Mouse (Mus musculus) CH12.LX (cell line): ENCODE results near the gene Dtl. TPM values are rescaled to one million over a fixed set of nuclear protein-coding genes. Genes with fewer than 3 reads are reported as not detected.

ENCODE experiments used
- DNase-seq: peaks from one replicate; pipeline ENCODE4 v3.0.0-alpha.2; 2013; ENCODE audit errors: extremely low read depth
- H3K27ac ChIP-seq: 2 replicates; pipeline ENCODE4 v1.5.1; 2012; ENCODE audit warnings: low read depth, mild to moderate bottlenecking, control low read depth, moderate library complexity; ENCODE audit not compliant: insufficient read depth
- H3K27me3 ChIP-seq: replicated peaks from 2 replicates; pipeline ENCODE3; 2012; ENCODE audit warnings: inconsistent platforms
- H3K36me3 ChIP-seq, 2 experiments: replicated peaks in 1 of 2; 2 replicates each; pipeline versions ENCODE3 to v1.6.1; 2012; ENCODE audit warnings: inconsistent platforms in 1 of 2, low read length in 1 of 2, mild to moderate bottlenecking in 1 of 2, mixed read lengths in 1 of 2, moderate library complexity in 1 of 2; ENCODE audit not compliant: control insufficient read depth in 1 of 2, insufficient read depth in 1 of 2
- H3K4me1 ChIP-seq, 2 experiments: 2 replicates each; pipeline ENCODE4 v1.6.1; 2012; ENCODE audit warnings: inconsistent platforms in 1 of 2, moderate library complexity in 1 of 2; ENCODE audit not compliant: insufficient read depth in 2 of 2, control insufficient read depth in 1 of 2
- H3K4me2 ChIP-seq: 2 replicates; pipeline ENCODE4 v1.6.1; 2012; ENCODE audit warnings: low read depth, mild to moderate bottlenecking, control low read depth; ENCODE audit not compliant: poor library complexity, insufficient read depth, severe bottlenecking
- H3K4me3 ChIP-seq, 3 experiments: fragments of 150-350 bp in 1 of 3; sonication (generic) in 1 of 3; replicated peaks in 1 of 3; 2 replicates each; pipeline versions ENCODE3 to v1.5.1; 2011 to 2012; ENCODE audit warnings: low read depth in 2 of 3, low read length in 2 of 3, mild to moderate bottlenecking in 2 of 3, moderate library complexity in 2 of 3, control low read depth in 1 of 3, improper control_type of control experiment in 1 of 3, inconsistent platforms in 1 of 3, mixed read lengths in 1 of 3; ENCODE audit not compliant: poor library complexity in 1 of 3
- H3K79me2 ChIP-seq: replicated peaks from 2 replicates; pipeline ENCODE4 v1.6.1; 2012; ENCODE audit warnings: mild to moderate bottlenecking, moderate library complexity; ENCODE audit not compliant: control insufficient read depth, poor library complexity, insufficient read depth, severe bottlenecking; ENCODE audit errors: extremely low read depth
- H3K9ac ChIP-seq: 2 replicates; pipeline ENCODE4 v1.6.1; 2012; ENCODE audit warnings: low read depth, mild to moderate bottlenecking, control low read depth, moderate library complexity; ENCODE audit not compliant: insufficient read depth
- H3K9me3 ChIP-seq: replicated peaks from 2 replicates; pipeline ENCODE3; 2012; ENCODE audit warnings: low read length, inconsistent platforms, mixed read lengths
- BHLHE40 ChIP-seq: IDR thresholded peaks from 2 replicates; pipeline ENCODE4 v1.6.1; 2011; ENCODE audit warnings: mild to moderate bottlenecking, low read depth, low read length, improper control_type of control experiment
- CHD1 ChIP-seq: IDR thresholded peaks from 2 replicates; pipeline ENCODE4 v1.6.1; 2012; ENCODE audit warnings: low read depth, low read length, improper control_type of control experiment, inconsistent platforms
- CHD2 ChIP-seq: IDR thresholded peaks from 2 replicates; pipeline ENCODE4 v1.6.1; 2011; ENCODE audit warnings: low read length, improper control_type of control experiment
- E2F4 ChIP-seq: IDR thresholded peaks from 2 replicates; pipeline ENCODE4 v1.6.1; 2011; ENCODE audit warnings: low read depth, low read length, improper control_type of control experiment; ENCODE audit not compliant: insufficient replicate concordance
- EP300 ChIP-seq: IDR thresholded peaks from 2 replicates; pipeline ENCODE4 v1.6.1; 2011; ENCODE audit warnings: low read length, improper control_type of control experiment
- HCFC1 ChIP-seq: IDR thresholded peaks from 2 replicates; pipeline ENCODE4 v1.6.1; 2012; ENCODE audit warnings: low read depth, mild to moderate bottlenecking, inconsistent platforms, low read length, improper control_type of control experiment
- JUND ChIP-seq: conservative IDR thresholded peaks from 2 replicates; pipeline ENCODE4 v1.6.1; 2011; ENCODE audit warnings: low read depth, low read length, improper control_type of control experiment
- MAFK ChIP-seq: IDR thresholded peaks from 2 replicates; pipeline ENCODE4 v1.6.1; 2011; ENCODE audit warnings: low read length, improper control_type of control experiment; ENCODE audit not compliant: insufficient replicate concordance
- MAX ChIP-seq: IDR thresholded peaks from 2 replicates; pipeline ENCODE4 v1.6.1; 2011; ENCODE audit warnings: low read length, improper control_type of control experiment
- MXI1 ChIP-seq: IDR thresholded peaks from 2 replicates; pipeline ENCODE4 v1.6.1; 2011; ENCODE audit warnings: mild to moderate bottlenecking, low read depth, low read length, improper control_type of control experiment
- MYC ChIP-seq: IDR thresholded peaks from 2 replicates; pipeline ENCODE4 v1.6.1; 2011; ENCODE audit warnings: low read depth, mild to moderate bottlenecking, improper control_type of control experiment, low read length
- NELFE ChIP-seq: IDR thresholded peaks from 2 replicates; pipeline ENCODE4 v1.6.1; 2011; ENCODE audit warnings: low read depth, low read length, improper control_type of control experiment
- RCOR1 ChIP-seq: conservative IDR thresholded peaks from 2 replicates; pipeline ENCODE4 v1.6.1; 2012; ENCODE audit warnings: low read depth, mild to moderate bottlenecking, inconsistent platforms, low read length, improper control_type of control experiment
- SIN3A ChIP-seq: IDR thresholded peaks from 2 replicates; pipeline ENCODE4 v1.6.1; 2012; ENCODE audit warnings: low read length, improper control_type of control experiment, inconsistent platforms
- SMC3 ChIP-seq: IDR thresholded peaks from 2 replicates; pipeline ENCODE4 v1.6.1; 2011; ENCODE audit warnings: low read depth, low read length, improper control_type of control experiment
- TBP ChIP-seq: conservative IDR thresholded peaks from 2 replicates; pipeline ENCODE4 v1.6.1; 2011; ENCODE audit warnings: low read depth, low read length, improper control_type of control experiment
- TCF12 ChIP-seq: IDR thresholded peaks from 2 replicates; pipeline ENCODE4 v1.6.1; 2014; ENCODE audit warnings: low read depth, mild to moderate bottlenecking, inconsistent platforms, low read length, improper control_type of control experiment
- UBTF ChIP-seq: IDR thresholded peaks from 2 replicates; pipeline ENCODE4 v1.6.1; 2012; ENCODE audit warnings: low read depth, mild to moderate bottlenecking, inconsistent platforms, low read length, improper control_type of control experiment, moderate library complexity
- USF1 ChIP-seq: IDR thresholded peaks from 2 replicates; pipeline ENCODE4 v1.6.1; 2014; ENCODE audit warnings: low read depth, mild to moderate bottlenecking, inconsistent platforms, low read length, improper control_type of control experiment
- ZC3H11A ChIP-seq: IDR thresholded peaks from 2 replicates; pipeline ENCODE4 v1.6.1; 2012; ENCODE audit warnings: low read depth, mild to moderate bottlenecking, inconsistent platforms, low read length, improper control_type of control experiment
- ZMIZ1 ChIP-seq: IDR thresholded peaks from 2 replicates; pipeline ENCODE4 v1.6.1; 2012; ENCODE audit warnings: low read depth, mild to moderate bottlenecking, inconsistent platforms, low read length, improper control_type of control experiment
- ZNF384 ChIP-seq: IDR thresholded peaks from 2 replicates; pipeline ENCODE4 v1.6.1; 2012; ENCODE audit warnings: low read depth, low read length, improper control_type of control experiment, inconsistent platforms
- dilution Hi-C: fragments of 300-500 bp; cut with MboI; formaldehyde crosslinking; loops from 2 replicates; pipeline ENCODE4 v1.14.3; 2020; ENCODE audit warnings: low sequenced_read_pairs; ENCODE audit not compliant: extremely low pct_unique_long_range_greater_than_20kb, extremely low pct_ligation_motif_present
- in situ Hi-C: fragments of 300-500 bp; cut with MboI; formaldehyde crosslinking; loops from 3 replicates; pipeline ENCODE4 v1.14.3; 2019; ENCODE audit warnings: low sequenced_read_pairs, low pct_ligation_motif_present, low pct_unique_long_range_greater_than_20kb, mixed read lengths
- polyA plus RNA-seq: library from polyadenylated mRNA; unstranded; fragments of >175 nt; gene quantifications from 2 replicates; pipeline ENCODE4 v1.2.1, GENCODE M21; 2012; ENCODE audit warnings: low read depth; ENCODE audit not compliant: insufficient read length
- total RNA-seq, 2 experiments: library from RNA; depleted of rRNA; stranded (reverse); fragments of 300-350 nt in 1 of 2; fragments of >200 nt in 1 of 2; gene quantifications; 2 replicates each; pipeline ENCODE4 v1.2.3; 2012 to 2014

Gene Dtl
- total and polyA plus RNA-seq, 3 experiments, result 31.8 to 65.2 (median 37.9) TPM

DNA sequence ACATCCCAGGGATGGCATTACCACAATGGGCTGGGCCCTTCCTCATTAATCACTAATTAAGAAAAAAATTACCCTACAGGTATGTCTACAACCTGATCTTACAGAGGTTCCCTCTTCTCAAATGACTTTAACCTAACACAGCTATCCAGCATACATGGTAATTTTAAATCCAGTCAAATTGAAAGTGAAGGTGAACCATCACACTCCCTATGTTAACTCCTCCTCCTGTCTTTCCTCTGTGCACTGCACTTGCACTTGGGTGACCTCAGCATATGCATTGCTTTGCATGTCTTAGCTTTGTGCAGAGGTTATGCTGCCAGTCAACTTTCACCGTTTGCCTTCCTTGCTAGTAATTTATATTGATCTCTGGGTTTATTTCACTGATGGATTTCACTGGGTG lies 34.2 kb upstream of the Dtl start (continued):
- TF ChIP-seq MAX, result no peak
- TF ChIP-seq ZC3H11A, result no peak
- TF ChIP-seq MAFK, result no peak
- no peak for TF ChIP-seq TBP
- no peak for TF ChIP-seq TCF12
- no peak for TF ChIP-seq HCFC1
- 0 out of 2 replicates have a peak, but pooled peaks have one; percentile 13 for TF ChIP-seq BHLHE40
- no peak for TF ChIP-seq ZMIZ1
- TF ChIP-seq MXI1, result no peak
- TF ChIP-seq JUND, result peak; percentile 80
- no peak for TF ChIP-seq SMC3
- no peak for TF ChIP-seq USF1
- TF ChIP-seq MYC, result no peak
- no peak for TF ChIP-seq SIN3A
- no peak for TF ChIP-seq CHD1
- TF ChIP-seq ZNF384, result no peak
- TF ChIP-seq, all 38 proteins: peak for 7

DNA sequence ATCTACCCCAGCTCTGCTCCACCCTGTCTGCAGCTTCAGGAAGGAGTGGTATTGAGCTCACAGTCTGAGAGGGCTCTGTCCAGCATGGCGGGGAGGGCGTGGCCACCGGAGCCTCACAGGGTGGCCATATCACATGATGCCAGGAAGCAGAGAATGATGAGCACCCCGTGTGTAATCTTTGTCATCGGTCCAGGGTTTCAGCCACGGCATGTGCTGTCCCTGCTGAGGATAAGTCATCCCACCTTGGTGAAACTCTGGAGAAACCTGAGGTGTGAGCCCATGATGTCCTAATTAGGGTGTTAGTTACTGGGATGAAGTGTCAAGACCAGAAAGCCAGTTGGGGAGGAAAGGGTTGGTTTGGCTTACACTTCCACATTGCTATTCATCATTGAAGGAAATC lies 33.7 kb upstream of the Dtl start:
- Histone ChIP-seq H3K27ac (no peak overlapping the region), H3K79me2 (no peaks in the 10 kb centered on the region), H3K4me1 (peaks cover 13 to 35% of the 10 kb centered on the region in 2 experiments), H3K4me2 (no peak overlapping the region), H3K4me3 (no peak overlapping the region), H3K27me3 (no peaks in the 10 kb centered on the region), H3K36me3 (peaks cover 81 to 95% of the 10 kb centered on the region in 2 experiments), H3K9ac (no peak overlapping the region), H3K9me3 (no peaks in the 10 kb centered on the region)
- no peak for TF ChIP-seq UBTF
- TF ChIP-seq EP300, result no peak
- TF ChIP-seq MXI1, result no peak
- TF ChIP-seq TBP, result no peak
- TF ChIP-seq CHD2, result no peak
- no peak for TF ChIP-seq MYC
- TF ChIP-seq MAX, result no peak
- TF ChIP-seq RCOR1, result no peak
- no peak for TF ChIP-seq TCF12
- no peak for TF ChIP-seq HCFC1
- no peak for TF ChIP-seq MAFK
- no peak for TF ChIP-seq ZNF384
- TF ChIP-seq E2F4, result no peak
- TF ChIP-seq USF1, result no peak
- TF ChIP-seq NELFE, result no peak
- dilution Hi-C loops, result no loop called here
- in situ Hi-C loops, result loop anchor here (25.0 kb wide), 1 partner anchor 103 kb away; the partner anchor contains the start of gene Lpgat1
- no peak for DNase-seq
